Mouse (Mus musculus) hindbrain, embryonic 14.5 days (tissue): ENCODE data around the gene Elmod1. TPM values are rescaled to one million over a fixed set of nuclear protein-coding genes. Genes with fewer than 3 reads are reported as not detected.
A peak's percentile ranks its signal among the peaks of the same experiment; 100 is the strongest.

Experiments used
- ATAC-seq: fragments of 200-750 bp; cut with Nextera tagmentation; 2 replicates; pipeline ENCODE4 v1.8.0; 2017; ENCODE audit warnings: moderate number of reproducible peaks, mild to moderate bottlenecking, moderate TSS enrichment, moderate library complexity; ENCODE audit not compliant: low FRiP score
- DNase-seq: peaks from one replicate; pipeline ENCODE4 v3.0.0-alpha.2; 2015; ENCODE audit warnings: low spot score
- H3K27ac ChIP-seq: fragments of 300-500 bp; sonication (generic); 2 replicates; pipeline ENCODE4 v1.5.1; 2014; ENCODE audit warnings: mild to moderate bottlenecking, moderate library complexity
- H3K27me3 ChIP-seq: fragments of 300-500 bp; sonication (generic); 2 replicates; pipeline ENCODE4 v1.6.1; 2014; ENCODE audit warnings: mild to moderate bottlenecking, low read length, mixed read lengths; ENCODE audit not compliant: control insufficient read depth, insufficient read depth
- H3K36me3 ChIP-seq: fragments of 300-500 bp; sonication (generic); replicated peaks from 2 replicates; pipeline ENCODE4 v1.6.1; 2014; ENCODE audit not compliant: control insufficient read depth, insufficient read depth
- H3K4me1 ChIP-seq: fragments of 300-500 bp; sonication (generic); replicated peaks from 2 replicates; pipeline ENCODE4 v1.6.1; 2014; ENCODE audit warnings: antibody characterized with exemption, low read length, mixed read lengths; ENCODE audit not compliant: control insufficient read depth, insufficient read depth
- H3K4me2 ChIP-seq: fragments of 300-500 bp; sonication (generic); replicated peaks from 2 replicates; pipeline ENCODE4 v1.6.1; 2014; ENCODE audit warnings: mild to moderate bottlenecking, moderate library complexity
- H3K4me3 ChIP-seq: fragments of 300-500 bp; sonication (generic); replicated peaks from 2 replicates; pipeline ENCODE4 v1.5.1; 2014; ENCODE audit warnings: mild to moderate bottlenecking, low read length
- H3K9ac ChIP-seq: fragments of 300-500 bp; sonication (generic); 2 replicates; pipeline ENCODE4 v1.6.1; 2014
- H3K9me3 ChIP-seq: fragments of 300-500 bp; sonication (generic); 2 replicates; pipeline ENCODE4 v1.6.1; 2016; ENCODE audit warnings: low read length; ENCODE audit not compliant: control insufficient read depth
- WGBS: fragments of 180-500 bp; shearing (Covaris S2); extraction: QIAGEN DNeasy Blood & Tissue Kit; methylation state at CpG from one replicate; pipeline ENCODE4 v1.1.7; 2014; 5-methylcytosine and 5-hydroxymethylcytosine counted together
- polyA plus RNA-seq: library from polyadenylated mRNA; unstranded; fragments of >200 nt; fragmentation: Nextera tagmentation; extraction: Ambion mirVana; gene quantifications from 2 replicates; pipeline ENCODE4 v1.2.1, GENCODE M21; 2014

Elmod1 gene
- polyA plus RNA-seq, 1 experiment from 2014 or later = 23.9 TPM

DNA sequence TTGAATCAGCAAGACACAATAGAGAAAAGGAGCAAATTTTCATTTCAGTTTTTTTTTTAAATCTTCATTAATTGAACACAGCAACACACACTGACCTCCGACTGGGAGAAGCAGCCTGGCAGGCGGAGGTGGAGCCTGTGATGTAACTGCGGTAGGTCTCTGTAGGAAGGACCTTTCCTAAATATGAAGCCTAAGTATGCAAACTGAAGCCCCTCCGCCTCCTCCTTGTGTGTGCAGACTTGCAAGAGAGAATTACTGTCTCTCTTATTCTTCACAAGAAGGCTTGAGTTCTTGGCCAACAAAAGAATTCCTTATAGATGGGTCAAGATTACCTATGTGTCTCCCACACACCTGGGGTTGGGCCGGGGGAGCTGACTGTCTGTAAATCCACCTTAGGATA, 1.9 kb downstream of the Elmod1 start:
- no peaks in the 10 kb centered on the region for H3K9me3 ChIP-seq

DNA sequence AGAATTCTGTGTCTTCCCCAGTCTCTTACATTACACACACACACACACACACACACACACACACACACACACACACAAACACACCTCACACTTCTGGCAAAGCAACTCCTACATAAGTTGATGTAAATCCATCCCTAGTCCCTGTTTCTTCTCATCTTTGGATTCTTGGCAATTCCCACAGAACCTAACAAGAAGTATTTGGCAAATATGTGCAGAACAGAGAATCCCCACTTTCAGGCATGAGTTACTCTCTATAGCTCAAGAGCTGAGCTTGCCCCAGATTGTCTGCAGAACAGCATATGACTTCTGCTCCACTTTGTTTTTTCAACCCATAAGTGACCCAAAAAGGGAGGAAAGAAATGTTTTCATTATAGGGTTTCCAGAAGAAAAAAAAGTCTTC, 2.7 kb downstream of the Elmod1 start:
- DNase-seq = no peak
- Histone ChIP-seq H3K4me2 (peak overlapping the region; percentile 71), H3K9ac (no peak overlapping the region), H3K4me3 (no peak overlapping the region), H3K9me3 (no peaks in the 10 kb centered on the region), H3K36me3 (no peaks in the 10 kb centered on the region), H3K27ac (no peak overlapping the region), H3K4me1 (0 out of 2 replicates have a peak, but pooled peaks cover 10% of the 10 kb centered on the region), H3K27me3 (no peaks in the 10 kb centered on the region)
- ATAC-seq = no peak

More for the DNA sequence above, 1.9 kb downstream of the Elmod1 start:
- Histone ChIP-seq H3K4me2 (peak overlapping the region; percentile 71), H3K9ac (peak overlapping the region; percentile 93), H3K27me3 (no peaks in the 10 kb centered on the region), H3K4me1 (0 out of 2 replicates have a peak, but pooled peaks cover 10% of the 10 kb centered on the region), H3K36me3 (no peaks in the 10 kb centered on the region), H3K27ac (peak overlapping the region; percentile 83), H3K4me3 (peak overlapping the region; percentile 84)
- WGBS = 55% methylated on average over 5 of the region's 5 CpGs
- ATAC-seq = no peak
- DNase-seq = no peak

DNA sequence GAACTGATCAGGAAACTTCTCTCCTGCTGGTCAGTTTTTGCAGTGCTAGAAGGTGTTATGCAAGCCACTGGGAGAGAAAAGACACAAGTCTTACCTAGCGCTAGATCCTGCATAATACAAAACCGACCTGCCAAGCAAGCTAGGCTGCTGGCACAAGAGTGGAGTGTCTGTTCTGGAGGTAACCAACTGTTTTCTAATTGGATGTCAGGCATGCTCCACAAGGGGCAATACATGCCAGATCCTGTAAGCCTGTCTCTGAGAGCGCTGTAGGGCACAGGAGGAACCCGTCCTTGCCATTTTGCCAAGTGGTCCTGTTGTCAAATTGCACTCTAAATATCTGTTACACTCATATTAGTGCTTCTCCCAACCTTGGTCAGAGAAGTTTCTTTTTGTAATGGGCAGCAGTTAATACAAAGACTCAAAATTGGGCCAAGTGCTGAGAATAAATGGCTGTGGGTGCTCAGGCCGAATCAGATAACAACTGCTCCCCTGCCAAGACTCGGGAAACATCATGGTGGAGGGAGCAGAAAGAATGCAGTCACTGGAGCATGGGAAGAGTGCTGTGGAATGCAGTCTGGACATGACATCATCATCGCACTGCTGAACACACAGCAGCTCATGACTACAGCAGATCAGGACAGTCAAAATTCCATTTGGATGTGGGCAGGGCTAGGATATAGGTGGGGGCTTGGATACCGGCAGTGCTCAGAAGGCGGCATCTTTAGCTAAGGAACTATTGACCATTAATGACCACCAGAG, 7.3 kb downstream of the Elmod1 start:
- no peak for DNase-seq
- H3K27ac ChIP-seq = no peak overlapping the region

DNA sequence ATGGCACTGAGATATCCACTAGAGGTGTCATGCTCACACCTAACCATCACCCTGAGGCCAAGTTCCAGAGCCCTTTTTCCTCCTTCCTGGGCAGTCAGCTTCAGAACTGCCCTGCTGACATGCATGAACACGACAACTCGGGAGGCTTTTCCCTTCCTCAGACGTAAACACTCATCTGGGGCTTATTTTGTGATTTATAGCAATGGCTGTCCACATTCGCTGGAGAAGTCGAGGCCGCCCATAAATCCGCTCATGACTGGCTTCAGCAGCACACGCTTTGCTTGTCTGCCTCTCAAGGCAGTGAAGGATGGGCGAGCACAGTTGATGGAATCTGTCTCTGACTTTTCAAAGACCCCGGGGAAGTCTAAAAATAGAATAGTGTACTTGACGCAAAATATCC, 18.1 kb downstream of the Elmod1 start:
- H3K4me3 ChIP-seq = no peak overlapping the region
- no peaks in the 10 kb centered on the region for H3K9me3 ChIP-seq
- ATAC-seq (no peak), DNase-seq (no peak)
- 0 out of 2 replicates have a peak, but pooled peaks cover 4% of the 10 kb centered on the region for H3K4me1 ChIP-seq
- no peak overlapping the region for H3K27ac ChIP-seq
- no peak overlapping the region for H3K4me2 ChIP-seq
- 81% methylated on average over 11 of the region's 11 CpGs for WGBS
- no peaks in the 10 kb centered on the region for H3K36me3 ChIP-seq
- H3K9ac ChIP-seq = no peak overlapping the region
- no peaks in the 10 kb centered on the region for H3K27me3 ChIP-seq

More for the DNA sequence above, 7.3 kb downstream of the Elmod1 start:
- Histone ChIP-seq H3K27me3 (no peaks in the 10 kb centered on the region), H3K9me3 (no peaks in the 10 kb centered on the region), H3K4me1 (0 out of 2 replicates have a peak, but pooled peaks cover 8% of the 10 kb centered on the region), H3K4me2 (no peak overlapping the region), H3K4me3 (no peak overlapping the region), H3K9ac (no peak overlapping the region), H3K36me3 (no peaks in the 10 kb centered on the region)
- ATAC-seq = no peak
- WGBS = 54% methylated on average over 9 of the region's 9 CpGs

DNA sequence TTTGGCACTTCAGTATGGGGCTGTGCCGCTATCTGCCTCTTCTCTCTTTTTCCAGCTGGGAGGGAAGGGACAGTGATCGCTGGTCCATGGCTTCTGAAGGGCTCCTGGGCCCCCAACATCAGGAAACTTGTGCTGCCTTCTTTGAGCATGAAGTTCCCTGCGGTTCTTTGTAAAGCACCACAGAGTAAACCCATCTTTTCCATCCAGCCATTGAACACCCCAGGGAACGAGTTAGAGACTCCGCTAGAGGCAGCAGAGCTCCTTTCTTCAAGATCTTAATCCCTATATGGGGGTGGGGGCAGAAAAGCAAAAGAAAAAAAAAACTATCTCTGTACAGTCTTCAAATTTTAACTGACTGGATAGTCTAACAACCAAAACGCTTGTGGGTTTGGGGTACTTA, 20.2 kb downstream of the Elmod1 start:
- no peak for ATAC-seq
- WGBS = 16% methylated on average over 6 of the region's 6 CpGs

DNA sequence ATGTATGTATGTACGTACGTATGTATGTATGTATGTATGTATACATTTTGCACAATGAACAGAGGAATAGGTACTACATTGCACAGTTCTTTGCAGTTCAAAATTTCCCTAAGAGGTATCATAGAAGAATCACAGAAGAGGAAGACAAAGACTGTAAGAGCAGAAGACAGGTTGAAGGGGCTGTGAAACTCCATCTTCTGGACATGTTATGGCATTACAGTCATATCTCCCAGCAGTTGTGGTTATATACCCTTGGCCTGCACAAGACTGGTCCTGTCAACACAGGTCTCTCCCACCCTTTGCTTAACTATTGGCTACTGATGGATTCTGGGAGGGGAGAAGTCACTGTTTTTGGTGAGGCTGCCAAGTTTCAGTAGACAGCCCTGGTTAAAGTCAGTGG, 27.6 kb downstream of the Elmod1 start:
- ATAC-seq (no peak), DNase-seq (no peak)
- Histone ChIP-seq H3K36me3 (no peaks in the 10 kb centered on the region), H3K27me3 (no peaks in the 10 kb centered on the region), H3K9ac (no peak overlapping the region), H3K4me2 (no peak overlapping the region), H3K4me1 (no peaks in the 10 kb centered on the region), H3K9me3 (no peaks in the 10 kb centered on the region), H3K27ac (no peak overlapping the region), H3K4me3 (no peak overlapping the region)
- 95% methylated on average over 2 of the region's 2 CpGs for WGBS

More for the DNA sequence above, 20.2 kb downstream of the Elmod1 start:
- Histone ChIP-seq H3K27ac (no peak overlapping the region), H3K9ac (no peak overlapping the region), H3K4me3 (no peak overlapping the region), H3K27me3 (no peaks in the 10 kb centered on the region), H3K4me1 (0 out of 2 replicates have a peak, but pooled peaks cover 4% of the 10 kb centered on the region), H3K4me2 (no peak overlapping the region), H3K36me3 (no peaks in the 10 kb centered on the region), H3K9me3 (no peaks in the 10 kb centered on the region)
- no peak for DNase-seq

DNA sequence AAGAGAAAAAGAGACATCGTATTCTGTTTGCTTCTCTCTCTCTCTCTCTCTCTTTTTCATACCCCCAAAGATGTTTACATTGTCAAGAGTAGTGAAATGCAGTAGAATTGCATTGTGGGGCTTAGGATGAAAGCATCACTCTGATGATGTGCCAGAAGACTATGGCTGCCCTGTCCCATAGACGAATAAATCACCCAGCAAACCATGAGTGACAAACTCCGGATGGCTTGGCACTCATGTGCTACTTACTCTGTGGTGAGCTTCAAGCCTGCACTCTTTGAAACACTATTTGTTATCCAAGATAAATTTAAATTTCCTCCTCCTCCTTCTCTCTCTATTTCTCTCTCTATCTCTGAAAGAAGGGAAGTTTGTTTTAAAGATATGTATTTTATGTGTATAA, 36.5 kb downstream of the Elmod1 start:
- ATAC-seq (no peak), DNase-seq (no peak)
- H3K36me3 ChIP-seq = peaks cover 4% of the 10 kb centered on the region; the same call in 1 of the 2 replicates
- no peak overlapping the region for H3K4me3 ChIP-seq
- no peak overlapping the region for H3K9ac ChIP-seq
- H3K9me3 ChIP-seq = no peaks in the 10 kb centered on the region
- H3K27ac ChIP-seq = no peak overlapping the region
- WGBS = 89% methylated on average over 3 of the region's 3 CpGs
- H3K4me1 ChIP-seq = peaks cover 6% of the 10 kb centered on the region; the same call in 1 of the 2 replicates
- H3K4me2 ChIP-seq = no peak overlapping the region
- H3K27me3 ChIP-seq = no peaks in the 10 kb centered on the region

DNA sequence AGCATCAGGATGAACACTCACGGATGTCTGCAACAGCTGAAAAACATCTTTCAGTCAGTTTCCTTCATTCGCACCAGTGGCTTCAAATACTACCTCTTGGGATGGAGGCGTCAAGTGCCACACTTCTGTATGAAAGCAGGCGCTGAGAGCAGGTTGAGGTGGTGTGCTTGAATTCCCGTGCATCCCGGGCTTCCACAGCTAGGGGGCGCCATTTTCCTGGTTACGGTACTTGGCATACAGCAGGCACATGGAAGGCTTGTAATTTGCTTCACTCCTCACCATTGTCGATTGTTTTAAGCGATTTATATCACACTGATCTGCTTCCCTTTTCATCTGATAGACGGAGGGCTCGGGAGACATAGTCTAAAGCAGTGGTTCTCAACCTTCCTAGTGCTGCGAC, 40.9 kb downstream of the Elmod1 start:
- H3K4me1 ChIP-seq = peaks cover 6% of the 10 kb centered on the region; the same call in 1 of the 2 replicates
- H3K36me3 ChIP-seq = peaks cover 9% of the 10 kb centered on the region; the same call in 1 of the 2 replicates
- no peak overlapping the region for H3K27ac ChIP-seq
- ATAC-seq = no peak
- WGBS = 71% methylated on average over 13 of the region's 13 CpGs
- peak; percentile 47 for DNase-seq
- no peak overlapping the region for H3K4me3 ChIP-seq
- H3K9ac ChIP-seq = no peak overlapping the region
- no peak overlapping the region for H3K4me2 ChIP-seq
- H3K27me3 ChIP-seq = no peaks in the 10 kb centered on the region
- no peaks in the 10 kb centered on the region for H3K9me3 ChIP-seq

DNA sequence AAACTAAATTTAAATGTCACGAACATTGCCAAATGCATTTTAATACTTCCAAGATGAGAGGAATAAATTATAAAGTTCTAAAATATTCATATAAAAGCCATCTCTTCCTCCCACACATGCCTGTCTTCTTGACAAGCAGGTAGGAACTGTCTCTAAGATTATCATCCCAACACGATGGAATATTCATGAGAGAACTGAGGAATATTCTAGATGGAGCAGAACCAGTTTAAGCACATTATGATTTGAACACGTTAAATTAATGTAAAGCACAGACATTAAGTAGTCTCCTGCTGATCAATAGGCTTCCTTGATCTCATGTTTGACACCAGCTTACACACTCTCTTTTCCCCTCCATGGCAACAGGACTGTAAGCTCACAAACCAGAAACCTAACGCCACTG, 41.7 kb downstream of the Elmod1 start:
- Histone ChIP-seq H3K27me3 (no peaks in the 10 kb centered on the region), H3K27ac (no peak overlapping the region), H3K4me2 (no peak overlapping the region), H3K9ac (no peak overlapping the region), H3K4me3 (no peak overlapping the region), H3K9me3 (no peaks in the 10 kb centered on the region), H3K36me3 (peaks cover 9% of the 10 kb centered on the region; the same call in 1 of the 2 replicates), H3K4me1 (peaks cover 6% of the 10 kb centered on the region; the same call in 1 of the 2 replicates)
- DNase-seq = no peak
- 77% methylated on average over 4 of the region's 4 CpGs for WGBS
- ATAC-seq = no peak
